Mouse (Mus musculus): ENCODE results near the gene Rap1gap2.

Rap1gap2 gene

GRCm38 (mm10) chr11:74506275-74506674 is 104.4 kb downstream of the Rap1gap2 start:
- CTCF ChIA-PET = no interaction called here

- CTCF ChIA-PET = no interaction called here
Measured at GRCm38 (mm10) chr11:74502485-74502884, 108.2 kb downstream of the Rap1gap2 start.

GRCm38 (mm10) chr11:74501989-74502388 is 108.7 kb downstream of the Rap1gap2 start:
- CTCF ChIA-PET = no interaction called here

- CTCF ChIA-PET = no interaction called here
Measured at GRCm38 (mm10) chr11:74501061-74501460, 109.7 kb downstream of the Rap1gap2 start.

GRCm38 (mm10) chr11:74499521-74500099 is 111.1 kb downstream of the Rap1gap2 start:
- CTCF ChIA-PET = no interaction called here

- CTCF ChIA-PET = no interaction called here
Measured at GRCm38 (mm10) chr11:74499058-74499457, 111.7 kb downstream of the Rap1gap2 start.

GRCm38 (mm10) chr11:74496581-74496980 is 114.1 kb downstream of the Rap1gap2 start:
- CTCF ChIA-PET = no interaction called here

GRCm38 (mm10) chr11:74493936-74494335 is 116.8 kb downstream of the Rap1gap2 start:
- CTCF ChIA-PET = no interaction called here

GRCm38 (mm10) chr11:74493172-74493862 is 117.4 kb downstream of the Rap1gap2 start:
- CTCF ChIA-PET = no interaction called here

- CTCF ChIA-PET = no interaction called here
Measured at GRCm38 (mm10) chr11:74491130-74491529, 119.6 kb downstream of the Rap1gap2 start.

GRCm38 (mm10) chr11:74489239-74489638 is 121.5 kb downstream of the Rap1gap2 start:
- CTCF ChIA-PET = no interaction called here

GRCm38 (mm10) chr11:74487952-74488351 is 122.8 kb downstream of the Rap1gap2 start:
- CTCF ChIA-PET = no interaction called here

- CTCF ChIA-PET = no interaction called here
Measured at GRCm38 (mm10) chr11:74485435-74486217, 125.1 kb downstream of the Rap1gap2 start.

GRCm38 (mm10) chr11:74483871-74484270 is 126.8 kb downstream of the Rap1gap2 start:
- CTCF ChIA-PET = no interaction called here

- CTCF ChIA-PET = no interaction called here
Measured at GRCm38 (mm10) chr11:74483153-74483817, 127.4 kb downstream of the Rap1gap2 start.

GRCm38 (mm10) chr11:74481797-74482196 is 128.9 kb downstream of the Rap1gap2 start:
- CTCF ChIA-PET = no interaction called here

- CTCF ChIA-PET = no interaction called here
Measured at GRCm38 (mm10) chr11:74479715-74480289, 130.9 kb downstream of the Rap1gap2 start.

GRCm38 (mm10) chr11:74478877-74479276 is 131.8 kb downstream of the Rap1gap2 start:
- CTCF ChIA-PET = interaction anchor here (0.7 kb wide), 1 partner anchor 48 kb away, joined by 15 read pairs; no protein-coding TSS in a partner anchor

GRCm38 (mm10) chr11:74472671-74473070 is 138.0 kb downstream of the Rap1gap2 start:
- CTCF ChIA-PET = no interaction called here

- CTCF ChIA-PET = no interaction called here
Measured at GRCm38 (mm10) chr11:74468195-74468594, 142.5 kb downstream of the Rap1gap2 start.

GRCm38 (mm10) chr11:74465712-74466111 is 145.0 kb downstream of the Rap1gap2 start:
- CTCF ChIA-PET = no interaction called here
